Mouse (Mus musculus): ENCODE data around the gene Ybx1. TPM values are rescaled to one million over a fixed set of nuclear protein-coding genes. Genes with fewer than 3 reads are reported as not detected.
"Not testable (repeated sequence)": the region's sequence is repeated elsewhere in the genome, so short reads cannot be mapped to it uniquely, and the experiment has no call there.

Ybx1 gene
- total RNA-seq (2021), result 100 to 1,000 TPM; 639 to 803 TPM
- long read RNA-seq, experiment 1, transcript Ybx1-201 (8 exons, 1,628 nt), result major isoform, 322 of 378 reads
- long read RNA-seq, experiment 1, transcript Ybx1-206 (2 exons, 718 nt), result minor isoform, 5 of 378 reads
- long read RNA-seq, experiment 1, partial matches to known transcripts, result 18 of 378 reads
- long read RNA-seq, experiment 1, other reads (novel, unspliced or antisense), result 33 of 378 reads
- long read RNA-seq, experiment 2, transcript Ybx1-201 (8 exons, 1,628 nt), result major isoform, 144 of 157 reads
- long read RNA-seq, experiment 2, partial matches to known transcripts, result 7 of 157 reads
- long read RNA-seq, experiment 2, other reads (novel, unspliced or antisense), result 4 of 157 reads

- peak; percentile 99 for DNase-seq
These were observed at the start of gene Ybx1 for GRCm38 (mm10) chr4:119294415-119295133. Gene Ybx1 (minus strand): TSS chr4:119294604.

- peak; percentile 50 to 63 for DNase-seq
These were observed 44.5 kb upstream of the Ybx1 start for GRCm38 (mm10) chr4:119338861-119339361.

- DNase-seq, result no peak
These were observed 44.0 kb upstream of the Ybx1 start for GRCm38 (mm10) chr4:119338422-119338821.

GRCm38 (mm10) chr4:119333487-119333886, 39.1 kb upstream of the Ybx1 start:
- peak; percentile 58 to 60 for DNase-seq

GRCm38 (mm10) chr4:119320896-119321550, 26.6 kb upstream of the Ybx1 start:
- peak in 1 of 2 experiments; percentile 26 for DNase-seq

GRCm38 (mm10) chr4:119320131-119320830, 25.9 kb upstream of the Ybx1 start, which contains the start of gene Ppih:
Gene Ppih (minus strand): TSS chr4:119320546.
- DNase-seq, result peak; percentile 98

- DNase-seq, result no peak
These were observed 19.4 kb upstream of the Ybx1 start for GRCm38 (mm10) chr4:119313756-119314155.

GRCm38 (mm10) chr4:119305418-119305817, 11.0 kb upstream of the Ybx1 start:
- DNase-seq, result no peak

GRCm38 (mm10) chr4:119303291-119303690, 8.9 kb upstream of the Ybx1 start:
- no peak for DNase-seq

- DNase-seq, result no peak
These were observed 7.4 kb upstream of the Ybx1 start for GRCm38 (mm10) chr4:119301777-119302176.

- DNase-seq, result peak; percentile 28 to 37
These were observed 6.4 kb upstream of the Ybx1 start for GRCm38 (mm10) chr4:119300761-119301160.

- DNase-seq, result no peak
These were observed 3.0 kb upstream of the Ybx1 start for GRCm38 (mm10) chr4:119297361-119297760.

GRCm38 (mm10) chr4:119295134-119295453, 690 bp upstream of the Ybx1 start:
- no peak for DNase-seq

- DNase-seq, result peak; percentile 29 to 56
These were observed 688 bp downstream of the Ybx1 start for GRCm38 (mm10) chr4:119293574-119294258.

GRCm38 (mm10) chr4:119292771-119293573, 1.4 kb downstream of the Ybx1 start:
- peak; percentile 54 to 70 for DNase-seq

- DNase-seq, result no peak
These were observed 2.5 kb downstream of the Ybx1 start for GRCm38 (mm10) chr4:119291921-119292320.

- no peak for DNase-seq
These were observed 9.1 kb downstream of the Ybx1 start for GRCm38 (mm10) chr4:119285336-119285735.

- DNase-seq, result no peak
These were observed 9.5 kb downstream of the Ybx1 start for GRCm38 (mm10) chr4:119284861-119285260.

- DNase-seq, result not testable (repeated sequence)
These were observed 15.6 kb downstream of the Ybx1 start for GRCm38 (mm10) chr4:119278784-119279183.

- no peak for DNase-seq
These were observed 18.7 kb downstream of the Ybx1 start for GRCm38 (mm10) chr4:119275726-119276125.

GRCm38 (mm10) chr4:119275226-119275625, 19.2 kb downstream of the Ybx1 start:
- DNase-seq, result no peak
